ENCODE assay signal across 21 mouse cellular contexts in the genomic region with DNA sequence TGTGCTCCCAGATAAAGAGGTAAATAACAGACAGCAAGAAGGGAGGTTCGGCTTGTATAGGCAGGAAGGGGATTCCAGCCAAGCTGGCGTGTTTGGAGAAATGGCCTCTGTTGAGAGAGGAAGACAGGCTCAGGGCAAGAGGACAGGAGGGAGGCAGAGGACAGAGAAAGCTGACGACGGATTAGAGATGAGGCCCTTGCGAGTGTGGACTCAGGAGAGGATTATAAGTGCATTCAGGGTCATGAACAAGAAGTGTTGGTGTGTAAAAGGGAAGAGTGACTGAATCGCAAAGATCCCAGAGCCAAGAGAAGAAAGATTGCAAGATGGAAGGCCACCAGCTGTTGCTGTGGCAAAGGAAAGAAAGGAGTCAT.
DNase-seq lines count a peak whose midpoint lies in the region; ATAC-seq lines count a peak whose summit lies in the region.
"Had no signal": no experiment of that assay in that cellular context is flagged by ENCODE, and none has a peak within 500 bp of the region (broad histone marks: within the 10 kb centered on the region; RNA-seq: fewer than 3 reads in every experiment).

No protein-coding gene starts in this region.

- H3K9me3 ChIP-seq in forebrain, embryonic 10.5 days: no peaks in the 10 kb centered on the region
- no peaks in the 10 kb centered on the region for H3K9me3 ChIP-seq in forebrain, embryonic 13.5 days (replicated peaks)
- no peaks in the 10 kb centered on the region for H3K9me3 ChIP-seq in hindbrain, embryonic 13.5 days
- no peaks in the 10 kb centered on the region for H3K9me3 ChIP-seq in hindbrain, embryonic 14.5 days (ENCODE audit: control insufficient read depth, low read length)
- H3K9me3 ChIP-seq in midbrain, embryonic 12.5 days: no peaks in the 10 kb centered on the region
- H3K9me3 ChIP-seq in midbrain, embryonic 14.5 days (ENCODE audit: control insufficient read depth, low read length): no peaks in the 10 kb centered on the region
- no peaks in the 10 kb centered on the region for H3K9me3 ChIP-seq in embryonic facial prominence, embryonic 10.5 days
- H3K9me3 ChIP-seq: hindbrain, embryonic 15.5 days; limb, embryonic 10.5 days; neural tube, embryonic 12.5 days had no signal

- peak overlapping the region; percentile 74 for H3K27ac ChIP-seq in forebrain, embryonic 10.5 days
- no peak overlapping the region for H3K27ac ChIP-seq in forebrain, embryonic 13.5 days
- peak overlapping the region; percentile 52; the same call in 1 of the 2 replicates for H3K27ac ChIP-seq in hindbrain, embryonic 13.5 days
- H3K27ac ChIP-seq in hindbrain, embryonic 14.5 days: no peak overlapping the region; the same call in 1 of the 2 replicates
- 0 out of 2 replicates have a peak overlapping the region, but pooled peaks have one; percentile 21 for H3K27ac ChIP-seq in midbrain, embryonic 12.5 days (replicated peaks)
- H3K27ac ChIP-seq in midbrain, embryonic 14.5 days (replicated peaks; ENCODE audit: low read depth, low read length): no peak overlapping the region
- H3K27ac ChIP-seq in embryonic facial prominence, embryonic 10.5 days (replicated peaks): 0 out of 2 replicates have a peak overlapping the region, but pooled peaks have one; percentile 1
- H3K27ac ChIP-seq: hindbrain, embryonic 15.5 days; limb, embryonic 10.5 days; neural tube, embryonic 12.5 days had no signal

- H3K4me2 ChIP-seq in forebrain, embryonic 13.5 days: no peak overlapping the region
- H3K4me2 ChIP-seq in hindbrain, embryonic 13.5 days: no peak overlapping the region
- no peak overlapping the region for H3K4me2 ChIP-seq in hindbrain, embryonic 14.5 days (replicated peaks)
- H3K4me2 ChIP-seq in midbrain, embryonic 12.5 days (replicated peaks): no peak overlapping the region
- H3K4me2 ChIP-seq in midbrain, embryonic 14.5 days (ENCODE audit: low read length): no peak overlapping the region
- H3K4me2 ChIP-seq: hindbrain, embryonic 15.5 days; neural tube, embryonic 12.5 days had no signal

- no peak for ATAC-seq in forebrain, embryonic 13.5 days
- no peak for ATAC-seq in hindbrain, embryonic 13.5 days (ENCODE audit: low FRiP score)
- ATAC-seq in hindbrain, embryonic 14.5 days (ENCODE audit: low FRiP score): no peak; the same call in 1 of the 2 replicates
- no peak for ATAC-seq in midbrain, embryonic 12.5 days (ENCODE audit: low FRiP score, low read depth)
- no peak for ATAC-seq in midbrain, embryonic 14.5 days (ENCODE audit: low FRiP score, low TSS enrichment)
- ATAC-seq: intestine, embryonic 16.5 days had no signal

- H3K36me3 ChIP-seq in forebrain, embryonic 10.5 days (replicated peaks): no peaks in the 10 kb centered on the region
- no peaks in the 10 kb centered on the region for H3K36me3 ChIP-seq in forebrain, embryonic 13.5 days (ENCODE audit: poor library complexity, severe bottlenecking)
- no peaks in the 10 kb centered on the region for H3K36me3 ChIP-seq in hindbrain, embryonic 13.5 days
- no peaks in the 10 kb centered on the region for H3K36me3 ChIP-seq in hindbrain, embryonic 14.5 days (replicated peaks; ENCODE audit: control insufficient read depth, insufficient read depth)
- no peaks in the 10 kb centered on the region for H3K36me3 ChIP-seq in midbrain, embryonic 12.5 days
- no peaks in the 10 kb centered on the region for H3K36me3 ChIP-seq in midbrain, embryonic 14.5 days (ENCODE audit: control insufficient read depth, insufficient read depth, low read length)
- no peaks in the 10 kb centered on the region for H3K36me3 ChIP-seq in embryonic facial prominence, embryonic 10.5 days (replicated peaks)
- H3K36me3 ChIP-seq: hindbrain, embryonic 15.5 days; limb, embryonic 10.5 days; neural tube, embryonic 12.5 days had no signal

- no peak for DNase-seq in forebrain, embryonic 10.5 days (ENCODE audit: extremely low spot score, low spot score)
- DNase-seq in hindbrain, embryonic 14.5 days (ENCODE audit: low spot score): no peak
- DNase-seq in midbrain, embryonic 14.5 days: no peak
- DNase-seq in embryonic facial prominence, embryonic 10.5 days (ENCODE audit: low spot score): no peak
- no peak for DNase-seq in cerebellum, postnatal 10 days
- DNase-seq: adrenal gland, postnatal 10 days; cerebellum, adult 18-20 months; cerebellum, postnatal 25 days; heart, adult 11 months; kidney, adult 9 months; kidney, postnatal 14 days; liver; thymus, adult 2 months; thymus, postnatal 4 days had no signal

- no peak overlapping the region for H3K4me3 ChIP-seq in forebrain, embryonic 10.5 days
- no peak overlapping the region for H3K4me3 ChIP-seq in forebrain, embryonic 13.5 days
- no peak overlapping the region for H3K4me3 ChIP-seq in hindbrain, embryonic 13.5 days
- no peak overlapping the region for H3K4me3 ChIP-seq in hindbrain, embryonic 14.5 days (replicated peaks; ENCODE audit: low read length)
- H3K4me3 ChIP-seq in midbrain, embryonic 12.5 days: no peak overlapping the region
- H3K4me3 ChIP-seq in midbrain, embryonic 14.5 days (replicated peaks; ENCODE audit: low read depth, low read length): no peak overlapping the region
- no peak overlapping the region for H3K4me3 ChIP-seq in embryonic facial prominence, embryonic 10.5 days
- H3K4me3 ChIP-seq: hindbrain, embryonic 15.5 days; limb, embryonic 10.5 days; neural tube, embryonic 12.5 days had no signal

- no peak overlapping the region for H3K9ac ChIP-seq in forebrain, embryonic 13.5 days
- no peak overlapping the region for H3K9ac ChIP-seq in hindbrain, embryonic 13.5 days
- no peak overlapping the region for H3K9ac ChIP-seq in hindbrain, embryonic 14.5 days
- H3K9ac ChIP-seq in midbrain, embryonic 12.5 days (replicated peaks): no peak overlapping the region
- no peak overlapping the region for H3K9ac ChIP-seq in midbrain, embryonic 14.5 days (replicated peaks; ENCODE audit: low read length)
- H3K9ac ChIP-seq: hindbrain, embryonic 15.5 days; neural tube, embryonic 12.5 days had no signal

- no peaks in the 10 kb centered on the region for H3K27me3 ChIP-seq in forebrain, embryonic 10.5 days (ENCODE audit: poor library complexity, severe bottlenecking)
- no peaks in the 10 kb centered on the region for H3K27me3 ChIP-seq in forebrain, embryonic 13.5 days
- H3K27me3 ChIP-seq in hindbrain, embryonic 13.5 days: no peaks in the 10 kb centered on the region
- no peaks in the 10 kb centered on the region for H3K27me3 ChIP-seq in hindbrain, embryonic 14.5 days (ENCODE audit: control insufficient read depth, insufficient read depth, low read length)
- peaks cover 13% of the 10 kb centered on the region for H3K27me3 ChIP-seq in midbrain, embryonic 12.5 days
- no peaks in the 10 kb centered on the region for H3K27me3 ChIP-seq in midbrain, embryonic 14.5 days (ENCODE audit: control insufficient read depth, insufficient read depth, low read length)
- no peaks in the 10 kb centered on the region for H3K27me3 ChIP-seq in embryonic facial prominence, embryonic 10.5 days (replicated peaks; ENCODE audit: low read depth, poor library complexity, severe bottlenecking)
- H3K27me3 ChIP-seq: hindbrain, embryonic 15.5 days; neural tube, embryonic 12.5 days had no signal

- peaks cover 37% of the 10 kb centered on the region for H3K4me1 ChIP-seq in forebrain, embryonic 10.5 days
- peaks cover 24% of the 10 kb centered on the region for H3K4me1 ChIP-seq in forebrain, embryonic 13.5 days
- H3K4me1 ChIP-seq in hindbrain, embryonic 13.5 days (replicated peaks): peaks cover 21% of the 10 kb centered on the region
- 0 out of 2 replicates have a peak, but pooled peaks cover 4% of the 10 kb centered on the region for H3K4me1 ChIP-seq in hindbrain, embryonic 14.5 days (replicated peaks; ENCODE audit: control insufficient read depth, insufficient read depth, low read length)
- peaks cover 17% of the 10 kb centered on the region for H3K4me1 ChIP-seq in midbrain, embryonic 12.5 days
- H3K4me1 ChIP-seq in midbrain, embryonic 14.5 days (ENCODE audit: control insufficient read depth, insufficient read depth, low read length): no peaks in the 10 kb centered on the region
- H3K4me1 ChIP-seq in embryonic facial prominence, embryonic 10.5 days: peaks cover 30% of the 10 kb centered on the region
- H3K4me1 ChIP-seq: neural tube, embryonic 12.5 days had no signal

- WGBS in forebrain, embryonic 10.5 days: 42% methylated on average over 6 of the region's 6 CpGs
- 36% methylated on average over 6 of the region's 6 CpGs for WGBS in forebrain, embryonic 13.5 days
- WGBS in hindbrain, embryonic 13.5 days: 62% methylated on average over 6 of the region's 6 CpGs
- 55% methylated on average over 6 of the region's 6 CpGs for WGBS in hindbrain, embryonic 14.5 days
- 19% methylated on average over 6 of the region's 6 CpGs for WGBS in midbrain, embryonic 12.5 days
- WGBS in midbrain, embryonic 14.5 days: 22% methylated on average over 6 of the region's 6 CpGs
- 40% methylated on average over 6 of the region's 6 CpGs for WGBS in embryonic facial prominence, embryonic 10.5 days

Comparison
In these comparisons a context has a peak if more than half of its experiments do, and no peak if none do; other contexts are left out.
1. H3K27ac ChIP-seq: peak in forebrain, embryonic 10.5 days (single experiment), hindbrain, embryonic 13.5 days (single experiment), midbrain, embryonic 12.5 days (single experiment) and embryonic facial prominence, embryonic 10.5 days (single experiment); none in forebrain, embryonic 13.5 days (single experiment), hindbrain, embryonic 14.5 days (single experiment) and midbrain, embryonic 14.5 days (single experiment).